Mouse (Mus musculus) right cerebral cortex, postnatal 4 days (tissue): ENCODE measurements around the gene Tpsg1.

Source experiments
- DNase-seq: peaks from one replicate; pipeline ENCODE4 v3.0.0-alpha.2; 2022

Gene Tpsg1

GRCm38 (mm10) chr17:25408302-25408999 lies 39.4 kb downstream of the Tpsg1 start:
- DNase-seq, result no peak

- DNase-seq, result no peak
These were observed 40.5 kb downstream of the Tpsg1 start for GRCm38 (mm10) chr17:25409621-25410020.

GRCm38 (mm10) chr17:25410180-25410579 lies 41.1 kb downstream of the Tpsg1 start:
- no peak for DNase-seq

GRCm38 (mm10) chr17:25410786-25411185 lies 41.7 kb downstream of the Tpsg1 start:
- DNase-seq, result no peak

- no peak for DNase-seq
These were observed 42.2 kb downstream of the Tpsg1 start for GRCm38 (mm10) chr17:25411251-25411650.

- DNase-seq, result no peak
These were observed 45.1 kb downstream of the Tpsg1 start for GRCm38 (mm10) chr17:25414209-25414608.

- DNase-seq, result no peak
These were observed 45.8 kb downstream of the Tpsg1 start for GRCm38 (mm10) chr17:25414917-25415316.

- DNase-seq, result no peak
These were observed 46.4 kb downstream of the Tpsg1 start for GRCm38 (mm10) chr17:25415421-25415913.

- DNase-seq, result peak; percentile 39
These were observed 47.1 kb downstream of the Tpsg1 start for GRCm38 (mm10) chr17:25416219-25416618.

- no peak for DNase-seq
These were observed 48.9 kb downstream of the Tpsg1 start for GRCm38 (mm10) chr17:25417990-25418389.

GRCm38 (mm10) chr17:25418926-25419325 lies 49.9 kb downstream of the Tpsg1 start:
- DNase-seq, result no peak

- DNase-seq, result no peak
These were observed 51.9 kb downstream of the Tpsg1 start for GRCm38 (mm10) chr17:25420998-25421397.
